Mouse (Mus musculus): ENCODE results near the gene Dync1li2.

The Dync1li2 gene

DNA sequence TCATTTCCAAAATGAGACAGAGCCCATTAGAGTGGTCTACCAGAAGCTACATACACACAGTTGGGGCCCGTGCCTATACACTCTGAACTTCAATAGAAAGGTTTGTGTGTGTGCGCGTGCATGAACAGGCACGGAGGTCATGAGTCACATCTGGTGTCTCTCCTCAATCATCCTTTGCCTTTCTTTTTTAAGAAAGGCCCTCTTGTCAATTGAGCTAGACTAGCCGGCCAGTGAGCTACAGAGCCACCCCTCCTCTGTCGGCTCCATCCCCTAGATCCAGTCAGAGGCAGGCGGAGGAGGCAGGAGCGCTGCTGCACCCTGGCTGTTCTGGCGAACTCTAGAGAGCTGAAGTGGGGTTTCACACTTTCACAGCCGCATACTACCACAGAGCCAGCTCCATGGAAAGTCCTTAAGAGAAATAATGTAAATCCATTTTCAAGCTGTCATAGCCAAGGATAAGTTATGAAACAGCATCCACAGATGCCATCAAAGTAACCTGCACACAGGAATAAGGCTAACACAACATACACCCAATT lies 63.5 kb downstream of the Dync1li2 start:
- DNase-seq: no peak

DNA sequence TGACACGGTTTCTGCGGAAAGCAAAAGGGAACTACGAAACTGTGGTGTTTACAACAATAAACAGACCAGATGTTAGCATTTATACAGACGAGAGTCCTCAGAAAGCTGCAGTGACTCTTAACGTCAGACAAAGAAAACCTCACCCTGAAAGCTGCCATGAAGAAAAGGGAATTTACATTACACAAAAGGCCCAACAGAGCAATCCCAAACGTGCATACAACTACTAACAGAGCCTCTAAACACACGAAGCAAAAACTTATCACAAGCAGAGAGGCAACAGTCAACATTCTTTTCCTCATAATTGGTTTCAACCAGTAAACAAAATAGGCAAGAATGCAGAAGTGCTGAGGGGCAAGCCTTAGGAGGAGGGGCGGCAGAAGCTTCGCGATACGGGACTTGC lies 66.2 kb downstream of the Dync1li2 start:
- DNase-seq: no peak

- DNase-seq: no peak
Observed at GRCm38 (mm10) chr8:104375959-104376358, 66.9 kb downstream of the Dync1li2 start.

GRCm38 (mm10) chr8:104374864-104375846 lies 67.7 kb downstream of the Dync1li2 start:
- no peak for DNase-seq

DNA sequence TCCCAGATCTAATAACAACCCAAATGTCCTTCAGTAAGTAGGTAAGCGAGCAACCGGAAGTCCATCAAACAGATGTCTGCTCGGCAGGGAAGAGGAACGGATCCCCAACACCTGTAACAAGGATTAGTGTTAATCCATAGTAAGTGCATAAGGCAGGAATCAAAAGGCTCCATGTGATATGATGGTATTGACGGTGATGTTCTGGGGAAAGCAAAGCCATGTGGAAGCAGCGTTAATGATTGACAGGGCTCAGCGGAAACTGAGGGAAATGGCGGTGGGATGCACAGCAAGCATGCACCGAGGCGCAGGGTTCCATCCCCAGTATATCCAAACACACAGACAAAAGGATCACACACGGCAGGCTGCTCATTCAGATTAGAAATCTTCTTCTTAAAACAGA lies 68.6 kb downstream of the Dync1li2 start:
- no peak for DNase-seq

DNA sequence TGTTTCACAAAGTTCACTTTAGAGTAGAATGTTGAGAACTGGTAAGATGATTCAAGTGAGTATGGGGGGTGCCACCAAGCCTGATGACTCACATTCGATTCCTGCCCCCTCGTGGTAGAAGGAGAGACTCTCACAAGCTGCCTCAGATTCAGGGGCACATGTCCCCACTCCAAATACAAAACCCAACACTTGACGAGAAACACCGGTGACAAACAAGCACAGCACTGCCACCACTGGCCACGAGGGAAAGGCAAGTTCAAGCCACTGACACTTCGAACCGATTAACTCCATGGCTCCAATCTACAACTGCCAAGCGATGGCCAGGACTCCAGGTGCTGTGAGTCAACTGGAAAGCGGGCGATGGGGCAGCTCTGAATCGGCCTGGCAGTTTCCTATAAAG lies 69.1 kb downstream of the Dync1li2 start:
- DNase-seq: peak; percentile 33

DNA sequence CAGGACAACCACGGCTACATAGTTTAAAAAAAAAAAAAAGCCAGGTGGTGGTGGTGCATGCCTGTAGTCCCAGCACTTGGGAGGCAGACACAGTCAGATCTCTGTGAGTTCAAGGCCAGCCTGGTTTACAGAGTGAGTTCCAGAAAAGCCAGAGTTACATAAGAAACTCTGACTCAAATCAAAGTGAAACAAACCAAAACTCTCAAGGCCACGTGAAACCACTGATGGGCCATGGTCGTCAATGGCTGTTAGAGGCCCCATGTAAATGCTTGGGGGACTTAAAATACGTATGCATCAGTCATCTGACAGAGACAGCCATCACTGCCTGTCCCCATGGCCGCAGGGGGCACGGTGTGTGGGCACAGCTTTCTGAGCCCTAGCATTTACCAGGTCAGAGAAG lies 71.7 kb downstream of the Dync1li2 start:
- DNase-seq: no peak

DNA sequence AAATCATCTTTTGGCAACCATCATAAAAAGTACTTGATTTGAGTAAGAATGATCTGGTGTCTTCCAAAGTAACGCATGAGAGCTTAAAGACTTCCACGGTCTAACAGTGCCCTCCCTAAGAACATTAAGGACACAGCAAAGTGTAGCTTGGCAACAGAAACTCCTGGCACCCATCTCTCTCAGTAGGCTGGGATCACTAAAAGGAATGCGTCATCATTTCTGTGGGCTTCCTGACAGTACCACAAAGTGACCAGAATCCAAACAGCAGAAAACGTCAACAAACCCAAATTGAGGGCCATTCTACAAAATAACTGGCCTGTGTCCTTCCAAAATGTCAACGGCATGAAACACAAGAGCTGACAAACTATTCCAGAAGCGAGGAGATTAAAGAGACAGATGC lies 72.8 kb downstream of the Dync1li2 start:
- DNase-seq: no peak

GRCm38 (mm10) chr8:104369591-104369990 lies 73.3 kb downstream of the Dync1li2 start:
- DNase-seq: no peak

Measured in right cerebral cortex, postnatal 14 days (tissue).